Mouse (Mus musculus): ENCODE measurements around the gene Caln1. TPM values are rescaled to one million over a fixed set of nuclear protein-coding genes. Genes with fewer than 3 reads are reported as not detected.

Gene Caln1
- polyA plus RNA-seq, 1 experiment from 2014 or later = 0.86 TPM

GRCm38 (mm10) chr5:130395142-130395541 is 25.9 kb downstream of the Caln1 start:
- 83% methylated on average over 6 of the region's 6 CpGs for WGBS
- Histone ChIP-seq H3K4me3 (replicated peaks) (no peak overlapping the region), H3K9me3 (no peaks in the 10 kb centered on the region), H3K9ac (no peak overlapping the region), H3K27me3 (no peaks in the 10 kb centered on the region), H3K36me3 (replicated peaks) (no peaks in the 10 kb centered on the region), H3K27ac (no peak overlapping the region), H3K4me1 (no peaks in the 10 kb centered on the region), H3K4me2 (no peak overlapping the region)
- no peak for ATAC-seq (ENCODE audit: low FRiP score)

GRCm38 (mm10) chr5:130400136-130400917 is 31.1 kb downstream of the Caln1 start:
- ATAC-seq (ENCODE audit: low FRiP score) = no peak
- Histone ChIP-seq H3K9ac (no peak overlapping the region), H3K27me3 (no peaks in the 10 kb centered on the region), H3K27ac (no peak overlapping the region), H3K36me3 (replicated peaks) (no peaks in the 10 kb centered on the region), H3K4me3 (replicated peaks) (no peak overlapping the region), H3K4me2 (no peak overlapping the region), H3K4me1 (no peaks in the 10 kb centered on the region), H3K9me3 (0 out of 2 replicates have a peak, but pooled peaks cover 3% of the 10 kb centered on the region)
- 91% methylated on average over 8 of the region's 8 CpGs for WGBS

GRCm38 (mm10) chr5:130405201-130405600 is 35.9 kb downstream of the Caln1 start:
- Histone ChIP-seq H3K4me3 (replicated peaks) (no peak overlapping the region), H3K36me3 (replicated peaks) (no peaks in the 10 kb centered on the region), H3K9ac (no peak overlapping the region), H3K4me2 (no peak overlapping the region), H3K27ac (no peak overlapping the region), H3K27me3 (no peaks in the 10 kb centered on the region), H3K9me3 (0 out of 2 replicates have a peak, but pooled peaks cover 3% of the 10 kb centered on the region), H3K4me1 (no peaks in the 10 kb centered on the region)
- 39% methylated on average over 1 of the region's 1 CpGs for WGBS
- ATAC-seq (ENCODE audit: low FRiP score) = no peak

DNA sequence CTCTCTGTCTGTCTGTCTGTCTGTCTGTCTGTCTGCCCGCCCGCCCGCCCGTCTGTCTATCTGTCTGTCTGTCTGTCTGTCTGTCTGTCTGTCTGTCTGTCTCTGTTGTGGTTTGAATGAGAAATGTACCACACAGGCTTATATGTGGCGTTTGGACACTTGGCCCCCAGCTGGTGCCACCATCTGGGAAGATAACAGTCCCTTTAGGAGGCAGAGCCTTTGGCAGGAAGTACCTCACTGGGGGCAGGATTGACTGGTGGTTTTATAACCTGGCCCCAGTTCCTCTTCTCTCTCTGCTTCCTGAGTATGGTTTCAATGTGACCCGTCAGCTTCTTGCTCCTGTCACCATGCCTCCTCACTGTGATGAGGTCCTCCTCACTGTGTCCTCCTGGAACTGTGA is 40.5 kb downstream of the Caln1 start:
- no peak overlapping the region for H3K9ac ChIP-seq
- no peak for ATAC-seq (ENCODE audit: low FRiP score)
- H3K9me3 ChIP-seq = peaks cover 6% of the 10 kb centered on the region; the same call in 1 of the 2 replicates
- 90% methylated on average over 6 of the region's 6 CpGs for WGBS
- H3K4me2 ChIP-seq = no peak overlapping the region
- no peaks in the 10 kb centered on the region for H3K36me3 ChIP-seq (replicated peaks)
- H3K27me3 ChIP-seq = no peaks in the 10 kb centered on the region
- no peaks in the 10 kb centered on the region for H3K4me1 ChIP-seq
- no peak overlapping the region for H3K27ac ChIP-seq
- no peak overlapping the region for H3K4me3 ChIP-seq (replicated peaks)

DNA sequence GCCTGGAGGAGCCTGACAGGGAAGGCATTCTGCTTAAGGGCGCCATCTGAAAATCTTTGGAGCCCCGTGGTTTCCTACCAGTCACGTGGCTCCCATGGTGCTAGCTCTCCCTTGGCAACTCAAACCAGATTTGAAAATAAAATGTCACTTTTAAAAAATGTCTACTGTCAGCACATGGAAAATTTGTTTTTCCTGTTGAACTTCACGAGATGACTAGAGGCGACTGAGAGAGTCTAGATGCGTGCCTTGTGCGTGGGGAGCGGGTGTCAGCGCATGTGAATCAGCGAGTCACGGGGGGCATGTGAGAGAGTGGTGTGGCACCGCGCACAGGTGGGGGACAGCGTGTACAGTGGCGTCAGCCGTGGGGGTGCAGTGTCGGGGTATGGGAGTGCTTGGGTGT is 42.3 kb downstream of the Caln1 start:
- no peak for ATAC-seq (ENCODE audit: low FRiP score)
- Histone ChIP-seq H3K9me3 (peaks cover 6% of the 10 kb centered on the region; the same call in 1 of the 2 replicates), H3K27ac (no peak overlapping the region), H3K9ac (no peak overlapping the region), H3K27me3 (no peaks in the 10 kb centered on the region), H3K4me1 (no peaks in the 10 kb centered on the region), H3K4me2 (no peak overlapping the region), H3K4me3 (replicated peaks) (no peak overlapping the region), H3K36me3 (replicated peaks) (no peaks in the 10 kb centered on the region)
- 93% methylated on average over 17 of the region's 17 CpGs for WGBS

- Histone ChIP-seq H3K27ac (no peak overlapping the region), H3K9me3 (no peaks in the 10 kb centered on the region), H3K27me3 (peaks cover 57% of the 10 kb centered on the region), H3K9ac (no peak overlapping the region), H3K4me3 (replicated peaks) (no peak overlapping the region), H3K4me2 (no peak overlapping the region), H3K36me3 (replicated peaks) (no peaks in the 10 kb centered on the region), H3K4me1 (peaks cover 13% of the 10 kb centered on the region)
- ATAC-seq (ENCODE audit: low FRiP score) = no peak
- WGBS = 43% methylated on average over 6 of the region's 6 CpGs
These were observed 78.2 kb downstream of the Caln1 start for GRCm38 (mm10) chr5:130447438-130447837.

- Histone ChIP-seq H3K4me3 (replicated peaks) (peak overlapping the region; percentile 52), H3K36me3 (replicated peaks) (no peaks in the 10 kb centered on the region), H3K4me1 (peaks cover 13% of the 10 kb centered on the region), H3K4me2 (peak overlapping the region; percentile 84), H3K27me3 (peaks cover 60% of the 10 kb centered on the region), H3K27ac (no peak overlapping the region), H3K9me3 (no peaks in the 10 kb centered on the region), H3K9ac (peak overlapping the region; percentile 59; the same call in 1 of the 2 replicates)
- 1% methylated on average over 20 of the region's 20 CpGs for whole genome bisulfite sequencing
- ATAC-seq (ENCODE audit: low FRiP score) = peak; percentile 58; the same call in 1 of the 2 replicates
These were observed 79.2 kb downstream of the Caln1 start for GRCm38 (mm10) chr5:130448491-130448890.

GRCm38 (mm10) chr5:130448931-130449856 is 79.9 kb downstream of the Caln1 start:
- Histone ChIP-seq H3K4me2 (peak overlapping the region; percentile 84), H3K9ac (peak overlapping the region; percentile 59), H3K4me3 (replicated peaks) (peak overlapping the region; percentile 52), H3K27ac (no peak overlapping the region), H3K9me3 (no peaks in the 10 kb centered on the region), H3K4me1 (peaks cover 13% of the 10 kb centered on the region), H3K27me3 (peaks cover 60% of the 10 kb centered on the region), H3K36me3 (replicated peaks) (no peaks in the 10 kb centered on the region)
- under 1% methylated on average over 73 of the region's 77 CpGs for WGBS
- ATAC-seq (ENCODE audit: low FRiP score) = peak; percentile 78

- no peak overlapping the region for H3K27ac ChIP-seq
- no peak for ATAC-seq (ENCODE audit: low FRiP score)
- H3K4me2 ChIP-seq = peak overlapping the region; percentile 84
- peaks cover 13% of the 10 kb centered on the region for H3K4me1 ChIP-seq
- H3K4me3 ChIP-seq (replicated peaks) = peak overlapping the region; percentile 52
- H3K36me3 ChIP-seq (replicated peaks) = no peaks in the 10 kb centered on the region
- H3K9me3 ChIP-seq = no peaks in the 10 kb centered on the region
- no peak overlapping the region for H3K9ac ChIP-seq
- WGBS = 5% methylated on average over 14 of the region's 14 CpGs
- peaks cover 60% of the 10 kb centered on the region for H3K27me3 ChIP-seq
These were observed 80.8 kb downstream of the Caln1 start for GRCm38 (mm10) chr5:130450031-130450541.

GRCm38 (mm10) chr5:130458076-130458475 is 88.8 kb downstream of the Caln1 start:
- WGBS = 89% methylated on average over 7 of the region's 7 CpGs
- ATAC-seq (ENCODE audit: low FRiP score) = no peak

GRCm38 (mm10) chr5:130472209-130472608 is 103.0 kb downstream of the Caln1 start:
- 83% methylated on average over 10 of the region's 10 CpGs for WGBS
- no peaks in the 10 kb centered on the region for H3K4me1 ChIP-seq
- H3K27ac ChIP-seq = no peak overlapping the region
- H3K4me2 ChIP-seq = no peak overlapping the region
- ATAC-seq (ENCODE audit: low FRiP score) = no peak
- no peaks in the 10 kb centered on the region for H3K36me3 ChIP-seq (replicated peaks)
- no peak overlapping the region for H3K4me3 ChIP-seq (replicated peaks)
- no peaks in the 10 kb centered on the region for H3K9me3 ChIP-seq
- no peak overlapping the region for H3K9ac ChIP-seq
- no peaks in the 10 kb centered on the region for H3K27me3 ChIP-seq

More at GRCm38 (mm10) chr5:130458076-130458475, 88.8 kb downstream of the Caln1 start:
- H3K4me3 ChIP-seq (replicated peaks) = no peak overlapping the region
- H3K9me3 ChIP-seq = no peaks in the 10 kb centered on the region
- H3K4me1 ChIP-seq = no peaks in the 10 kb centered on the region
- no peak overlapping the region for H3K4me2 ChIP-seq
- H3K27me3 ChIP-seq = no peaks in the 10 kb centered on the region
- H3K27ac ChIP-seq = no peak overlapping the region
- no peak overlapping the region for H3K9ac ChIP-seq
- no peaks in the 10 kb centered on the region for H3K36me3 ChIP-seq (replicated peaks)

GRCm38 (mm10) chr5:130474876-130475275 is 105.6 kb downstream of the Caln1 start:
- H3K27me3 ChIP-seq = no peaks in the 10 kb centered on the region
- H3K4me1 ChIP-seq = no peaks in the 10 kb centered on the region
- no peaks in the 10 kb centered on the region for H3K9me3 ChIP-seq
- H3K9ac ChIP-seq = no peak overlapping the region
- H3K36me3 ChIP-seq (replicated peaks) = no peaks in the 10 kb centered on the region
- no peak overlapping the region for H3K4me3 ChIP-seq (replicated peaks)
- no peak overlapping the region for H3K27ac ChIP-seq
- 84% methylated on average over 6 of the region's 6 CpGs for WGBS
- H3K4me2 ChIP-seq = no peak overlapping the region
- ATAC-seq (ENCODE audit: low FRiP score) = no peak
